9 mouse cellular contexts compared by ENCODE assay signal in genomic region chr1:134235391-134235921, GRCm38 (mm10). TPM values are rescaled to one million over a fixed set of nuclear protein-coding genes. Genes with fewer than 3 reads are reported as not detected.
DNase-seq lines count a peak whose midpoint lies in the region; ATAC-seq and TF ChIP-seq lines count a peak whose summit lies in the region.
"Had no signal": no experiment of that assay in that cellular context is flagged by ENCODE, and none has a peak within 500 bp of the region (broad histone marks: within the 10 kb centered on the region; RNA-seq: fewer than 3 reads in every experiment).

Adora1 (minus strand) TSS chr1:134235431.

- peak within 1 kb of the TSS; percentile 43 for H3K4me3 ChIP-seq in heart, adult 2 months
- peak within 1 kb of the TSS; percentile 55 for H3K4me3 ChIP-seq in forebrain, postnatal 0 days (ENCODE audit: low read depth, low read length)
- H3K4me3 ChIP-seq in myocyte: no peak within 1 kb of the TSS

- H3K9me3 ChIP-seq in forebrain, postnatal 0 days (ENCODE audit: low read length): no peaks in the 10 kb centered on the region

- TF ChIP-seq POLR2A in heart, adult 2 months (IDR thresholded peaks at IDR 0.05; ENCODE audit: insufficient read depth, low read depth, low read length): no peak
- TF ChIP-seq POLR2A in myocyte (IDR thresholded peaks at IDR 0.05; ENCODE audit: insufficient read length, low read depth): no peak

- no peaks in the 10 kb centered on the region for H3K36me3 ChIP-seq in heart, adult 2 months (ENCODE audit: control insufficient read depth, insufficient read depth, low read length)
- H3K36me3 ChIP-seq in forebrain, postnatal 0 days (ENCODE audit: insufficient read depth): no peaks in the 10 kb centered on the region
- no peaks in the 10 kb centered on the region for H3K36me3 ChIP-seq in myocyte (ENCODE audit: control insufficient read depth, insufficient read depth)

- H3ac ChIP-seq in myocyte (ENCODE audit: control insufficient read depth, insufficient read length): no peak within 1 kb of the TSS

- H3K4me1 ChIP-seq in heart, adult 2 months (ENCODE audit: control insufficient read depth, insufficient read depth, low read length): peaks cover 12% of the 10 kb centered on the region
- H3K4me1 ChIP-seq in forebrain, postnatal 0 days (ENCODE audit: insufficient read depth): peaks cover 17% of the 10 kb centered on the region

- peak within 1 kb of the TSS; percentile 89 for H3K4me2 ChIP-seq in forebrain, postnatal 0 days (ENCODE audit: low read depth)
- peak within 1 kb of the TSS; percentile 24 for H3K4me2 ChIP-seq in myocyte (ENCODE audit: low read depth)

- peak within 1 kb of the TSS; percentile 67 for H3K9ac ChIP-seq in heart, adult 2 months (ENCODE audit: low read depth, low read length)
- peak within 1 kb of the TSS; percentile 72 for H3K9ac ChIP-seq in forebrain, postnatal 0 days

- no peaks in the 10 kb centered on the region; the same call in 1 of the 2 replicates for H3K27me3 ChIP-seq in heart, adult 2 months (ENCODE audit: control insufficient read depth, insufficient read depth, low read length)
- 0 out of 2 replicates have a peak, but pooled peaks cover 5% of the 10 kb centered on the region for H3K27me3 ChIP-seq in forebrain, postnatal 0 days (ENCODE audit: insufficient read depth, low read length)
- H3K27me3 ChIP-seq in myocyte (ENCODE audit: control insufficient read depth, insufficient read depth, insufficient read length): peaks cover 62% of the 10 kb centered on the region

- whole genome bisulfite sequencing in heart, adult 2 months: 4% methylated on average over 35 of the region's 37 CpGs
- WGBS in forebrain, postnatal 0 days: 4% methylated on average over 37 of the region's 37 CpGs

- no peak for TF ChIP-seq CTCF in heart, adult 2 months (IDR thresholded peaks at IDR 0.05)
- TF ChIP-seq CTCF in forebrain, postnatal 0 days (IDR thresholded peaks at IDR 0.05; ENCODE audit: low read depth): no peak

- peak; percentile 58 for ATAC-seq in forebrain, postnatal 0 days

- peak within 1 kb of the TSS; percentile 73 for H3K27ac ChIP-seq in heart, adult 2 months
- H3K27ac ChIP-seq in forebrain, postnatal 0 days (ENCODE audit: low read depth, low read length): peak within 1 kb of the TSS; percentile 83
- H3K27ac ChIP-seq: macrophage had no signal

- no peaks in the 10 kb centered on the region for H3K79me2 ChIP-seq in heart, adult 2 months (replicated peaks; ENCODE audit: control insufficient read depth, insufficient read depth, low read length)
- H3K79me2 ChIP-seq in myocyte (ENCODE audit: control insufficient read depth, insufficient read depth): no peaks in the 10 kb centered on the region

- intact Hi-C loops in heart, adult 2 months (cut with DNase I): loop anchor here (10.0 kb wide), 1 partner anchor 181 kb away; no protein-coding TSS in a partner anchor

- no peak for TF ChIP-seq EP300 in heart, adult 2 months (IDR thresholded peaks at IDR 0.05; ENCODE audit: insufficient read depth, low read depth, low read length)

- no peak for DNase-seq in heart, adult 2 months
- no peak for DNase-seq in heart, adult 9 months (ENCODE audit: low spot score in 2 of 2)
- DNase-seq in adrenal gland, adult 18-20 months (ENCODE audit: low spot score in 2 of 2): peak; percentile 29 to 35
- peak; percentile 70 for DNase-seq in forebrain, postnatal 0 days
- DNase-seq in layer of hippocampus, postnatal 25 days (ENCODE audit: extremely low spot score in 1 of 2, low spot score in 1 of 2): no peak
- DNase-seq in thymus, adult 18-20 months: no peak
- no peak for DNase-seq in spleen, adult 12 weeks (ENCODE audit: low spot score)

TF ChIP-seq in myocyte, 11 proteins besides CTCF, POLR2A, EP300 and RAD21:
- TF ChIP-seq TCF3 (IDR thresholded peaks at IDR 0.05; ENCODE audit: insufficient read length, low read depth) (no peak), USF1 (IDR thresholded peaks at IDR 0.05; ENCODE audit: low read depth) (no peak), REST (IDR thresholded peaks at IDR 0.05; ENCODE audit: insufficient read depth, insufficient read length) (no peak), E2F4 (IDR thresholded peaks at IDR 0.05; ENCODE audit: insufficient read depth) (no peak), SRF (IDR thresholded peaks at IDR 0.05; ENCODE audit: control insufficient read depth, insufficient read length, low read depth) (no peak), MYOD1 (IDR thresholded peaks at IDR 0.05; ENCODE audit: control insufficient read depth in 1 of 3, insufficient read length in 2 of 3, low read depth in 2 of 3) (no peak), POLR2AphosphoS2 (IDR thresholded peaks at IDR 0.05; ENCODE audit: insufficient read length, low read depth) (no peak), CEBPB (IDR thresholded peaks at IDR 0.05; ENCODE audit: insufficient read depth, poor library complexity, severe bottlenecking) (no peak), MAX (IDR thresholded peaks at IDR 0.05; ENCODE audit: low read depth) (no peak), MYOG (IDR thresholded peaks at IDR 0.05; ENCODE audit: control insufficient read depth in 1 of 3, insufficient read depth in 1 of 3, insufficient read length in 2 of 3, low read depth in 2 of 3) (no peak), TCF12 (IDR thresholded peaks at IDR 0.05; ENCODE audit: insufficient read depth, poor library complexity, severe bottlenecking) (no peak)

RNA-seq across cellular contexts. Expression of gene Adora1, which starts in this region (rescaled TPM):
- 10 to 100 TPM in 1 of 2 experiments, 1 to 10 TPM in 1; 9.6 to 15.0 TPM for total RNA-seq in heart, adult 2 months (2021)
- 18.6 and 19.4 TPM in 2 replicates for polyA plus RNA-seq in heart, adult 2 months (2012; rRNA removed)
- total RNA-seq in adrenal gland, adult 18-20 months (2021): 100 to 1,000 TPM; 111 to 130 TPM
- total RNA-seq in forebrain, postnatal 0 days (2014; rRNA removed): 38.4 and 41.5 TPM in 2 replicates
- 29.3 and 37.5 TPM in 2 replicates for polyA plus RNA-seq in forebrain, postnatal 0 days (2015; fragmentation: Nextera tagmentation; extraction: Ambion mirVana)
- 100 to 1,000 TPM; 224 to 230 TPM for total RNA-seq in layer of hippocampus, postnatal 25 days (2021)
- 4.5 TPM for polyA plus RNA-seq in myocyte (2012; fragmentation: generic; extraction: Trizol)
- polyA plus RNA-seq: macrophage had no signal

Comparison
In these comparisons a context has a peak if more than half of its experiments do, and no peak if none do; other contexts are left out.
1. DNase-seq: peak in adrenal gland, adult 18-20 months (2 of 2) and forebrain, postnatal 0 days (single experiment); none in heart, adult 2 months (0 of 2), heart, adult 9 months (0 of 2), layer of hippocampus, postnatal 25 days (0 of 2), thymus, adult 18-20 months (0 of 2) and spleen, adult 12 weeks (single experiment).